In the genomic region with DNA sequence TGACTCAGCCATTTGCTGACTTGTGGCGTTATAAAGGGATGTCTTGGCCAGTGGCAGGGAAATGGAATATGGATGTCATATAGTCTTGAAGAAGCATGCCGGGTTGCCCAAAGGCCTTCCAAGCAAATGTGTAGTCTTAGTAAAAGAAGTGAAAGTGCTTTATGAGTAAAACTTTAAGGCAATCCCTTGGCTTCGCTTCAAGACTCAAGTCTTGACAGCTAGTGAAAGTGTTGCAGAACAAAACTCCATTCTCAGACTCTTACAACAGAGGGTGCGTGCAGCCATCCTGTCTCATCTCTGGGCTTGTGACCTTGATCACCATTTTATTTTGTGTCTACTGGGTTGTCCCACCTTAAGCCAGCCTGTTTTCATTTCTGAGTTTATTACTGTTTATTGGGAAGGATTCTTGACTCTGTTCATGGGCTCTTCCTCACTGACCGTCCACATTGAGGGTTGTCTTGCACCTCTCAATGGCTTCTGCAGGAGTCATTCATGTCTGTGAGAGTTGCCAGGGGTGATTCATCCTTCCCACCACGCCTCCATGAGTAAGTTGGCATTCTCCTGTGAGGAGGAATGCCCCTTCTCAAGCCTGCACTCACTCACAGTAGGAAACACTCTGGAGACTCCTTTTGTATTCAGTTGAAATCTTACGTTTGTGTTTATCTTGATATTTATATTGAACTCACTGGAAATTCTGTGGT, we compare ENCODE assay signal across 22 mouse cellular contexts. TPM values are rescaled to one million over a fixed set of nuclear protein-coding genes. Genes with fewer than 3 reads are reported as not detected.
A peak's percentile ranks its signal among the peaks of the same experiment; 100 is the strongest.
DNase-seq lines count a peak whose midpoint lies in the region; ATAC-seq lines count a peak whose summit lies in the region.
"Had no signal": no experiment of that assay in that cellular context is flagged by ENCODE, and none has a peak within 500 bp of the region (broad histone marks: within the 10 kb centered on the region; RNA-seq: fewer than 3 reads in every experiment).

No protein-coding gene starts in this region.

- intact Hi-C loops in heart, postnatal 14 days (cut with DNase I): no loop called here

- no peak for ATAC-seq in kidney, embryonic 16.5 days (ENCODE audit: low FRiP score, low TSS enrichment)
- ATAC-seq: activated CD4-positive, CD25-positive, alpha-beta regulatory T cell, adult 4 months; inflammation-experienced regulatory T-cells, adult 6 months; midbrain, embryonic 13.5 days had no signal

- peaks cover 17% of the 10 kb centered on the region for H3K27me3 ChIP-seq in heart, embryonic 10.5 days (ENCODE audit: insufficient read depth, poor library complexity, severe bottlenecking)
- peaks cover 23% of the 10 kb centered on the region for H3K27me3 ChIP-seq in kidney, embryonic 16.5 days (ENCODE audit: insufficient read depth, low read length)

- H3K4me3 ChIP-seq in heart, embryonic 10.5 days: no peak overlapping the region
- H3K4me3 ChIP-seq in kidney, embryonic 16.5 days (ENCODE audit: low read length): no peak overlapping the region
- H3K4me3 ChIP-seq: forebrain, embryonic 12.5 days; hindbrain, embryonic 12.5 days; midbrain, embryonic 13.5 days had no signal

- H3K27ac ChIP-seq in heart, embryonic 10.5 days: peak overlapping the region; percentile 7; the same call in 1 of the 2 replicates
- no peak overlapping the region for H3K27ac ChIP-seq in kidney, embryonic 16.5 days (ENCODE audit: low read length)
- H3K27ac ChIP-seq: forebrain, embryonic 12.5 days; hindbrain, embryonic 12.5 days; midbrain, embryonic 13.5 days had no signal

- WGBS in heart, embryonic 10.5 days: 74% methylated on average over 7 of the region's 7 CpGs
- 85% methylated on average over 7 of the region's 7 CpGs for WGBS in kidney, embryonic 16.5 days

- no peak overlapping the region for H3K9ac ChIP-seq in kidney, embryonic 16.5 days (replicated peaks; ENCODE audit: low read length)
- H3K9ac ChIP-seq: forebrain, embryonic 12.5 days; hindbrain, embryonic 12.5 days; midbrain, embryonic 13.5 days had no signal

- no peak for DNase-seq in heart, embryonic 10.5 days (ENCODE audit: low spot score)
- DNase-seq in heart, postnatal 14 days: no peak
- DNase-seq in 3134 (ENCODE audit: extremely low read depth, insufficient read length, low spot score): peak; percentile 65
- DNase-seq in NIH3T3 (ENCODE audit: low read depth): peak; percentile 89
- peak; percentile 56 for DNase-seq in adrenal gland, postnatal 25 days
- DNase-seq in embryo, embryonic 10.5 days (ENCODE audit: low spot score): no peak
- no peak for DNase-seq in thymus, postnatal 10 days (ENCODE audit: low spot score in 2 of 2)
- DNase-seq: B cell, adult 2 months; cerebellum, adult 11-12 months; cerebellum, postnatal 25 days; gastrocnemius, postnatal 10 days; heart, adult 18-20 months; kidney, adult 2 months; lung, adult 18-20 months had no signal

- no peak overlapping the region for H3K4me2 ChIP-seq in kidney, embryonic 16.5 days (replicated peaks; ENCODE audit: low read depth, low read length)
- H3K4me2 ChIP-seq: forebrain, embryonic 12.5 days; hindbrain, embryonic 12.5 days; liver, embryonic 11.5 days; midbrain, embryonic 13.5 days had no signal

- H3K9me3 ChIP-seq in heart, embryonic 10.5 days: no peaks in the 10 kb centered on the region
- H3K9me3 ChIP-seq in kidney, embryonic 16.5 days (ENCODE audit: low read length): no peaks in the 10 kb centered on the region
- H3K9me3 ChIP-seq: forebrain, embryonic 12.5 days; hindbrain, embryonic 12.5 days; midbrain, embryonic 13.5 days had no signal

- H3K36me3 ChIP-seq in heart, embryonic 10.5 days: no peaks in the 10 kb centered on the region
- no peaks in the 10 kb centered on the region for H3K36me3 ChIP-seq in kidney, embryonic 16.5 days (ENCODE audit: insufficient read depth, low read length)
- H3K36me3 ChIP-seq: forebrain, embryonic 12.5 days; hindbrain, embryonic 12.5 days; midbrain, embryonic 13.5 days had no signal

- peaks cover 74% of the 10 kb centered on the region for H3K4me1 ChIP-seq in heart, embryonic 10.5 days
- peaks cover 5% of the 10 kb centered on the region; the same call in 1 of the 2 replicates for H3K4me1 ChIP-seq in kidney, embryonic 16.5 days (ENCODE audit: insufficient read depth, low read length)

RNA-seq across cellular contexts. Expression of a gene that starts 4.4 kb away (rescaled TPM):
- 27.0 and 50.0 TPM in 2 replicates for polyA plus RNA-seq in heart, embryonic 10.5 days (2016; fragmentation: Nextera tagmentation; extraction: Ambion mirVana)
- 1 to 10 TPM; 1.0 to 1.1 TPM for total RNA-seq in heart, postnatal 14 days (2021)
- 0.38 and 0.39 TPM in 2 replicates for total RNA-seq in adrenal gland, postnatal 25 days (2021)
- 2.2 TPM in 2 replicates for polyA plus RNA-seq in kidney, embryonic 16.5 days (2015; fragmentation: Nextera tagmentation; extraction: Ambion mirVana)
- total RNA-seq: megakaryocyte progenitor cell, adult 5-6 weeks had no signal
- polyA plus RNA-seq: activated CD4-positive, CD25-positive, alpha-beta regulatory T cell, adult 4 months had no signal

Comparison
In these comparisons a context has a peak if more than half of its experiments do, and no peak if none do; other contexts are left out.
1. DNase-seq: peak in 3134 (single experiment), NIH3T3 (single experiment) and adrenal gland, postnatal 25 days (single experiment); none in heart, embryonic 10.5 days (single experiment), heart, postnatal 14 days (0 of 2), embryo, embryonic 10.5 days (single experiment) and thymus, postnatal 10 days (0 of 2).